Mouse (Mus musculus) ES-E14 (cell line): Measurements from ENCODE around the gene Mypn. TPM values are rescaled to one million over a fixed set of nuclear protein-coding genes. Genes with fewer than 3 reads are reported as not detected.

Experiments used
- DNase-seq: peaks from one replicate; pipeline ENCODE4 v3.0.0-alpha.2; 2013; ENCODE audit warnings: low read depth, low spot score
- H3K27ac ChIP-seq: 2 replicates; pipeline ENCODE4 v1.5.1; 2012; ENCODE audit warnings: low read depth, mild to moderate bottlenecking, low read length, moderate library complexity, mixed read lengths; ENCODE audit not compliant: poor library complexity, insufficient read depth, severe bottlenecking
- H3K36me3 ChIP-seq: 2 replicates; pipeline ENCODE4 v1.6.1; 2012; ENCODE audit warnings: mild to moderate bottlenecking, low read length, moderate library complexity, mixed read lengths; ENCODE audit not compliant: control insufficient read depth, poor library complexity, insufficient read depth, severe bottlenecking
- H3K4me1 ChIP-seq, 2 experiments: fragments of 150-350 bp in 1 of 2; sonication (generic) in 1 of 2; 2 replicates each; pipeline ENCODE4 v1.6.1; 2012; ENCODE audit warnings: low read length in 2 of 2, mild to moderate bottlenecking in 1 of 2, mixed read lengths in 1 of 2; ENCODE audit not compliant: control insufficient read depth in 2 of 2, insufficient read depth in 2 of 2, poor library complexity in 1 of 2
- H3K4me3 ChIP-seq, 2 experiments: fragments of 150-350 bp in 1 of 2; sonication (generic) in 1 of 2; 2 replicates each; pipeline ENCODE4 v1.5.1; 2012; ENCODE audit warnings: low read length in 2 of 2, low read depth in 1 of 2, mild to moderate bottlenecking in 1 of 2, mixed read lengths in 1 of 2; ENCODE audit not compliant: insufficient read depth in 1 of 2, poor library complexity in 1 of 2, severe bottlenecking in 1 of 2
- H3K9ac ChIP-seq: 2 replicates; pipeline ENCODE4 v1.6.1; 2012; ENCODE audit warnings: low read depth, mild to moderate bottlenecking, low read length, mixed read lengths; ENCODE audit not compliant: poor library complexity, insufficient read depth, severe bottlenecking
- H3K9me3 ChIP-seq: fragments of 150-350 bp; sonication (generic); 2 replicates; pipeline ENCODE4 v1.6.1; 2012; ENCODE audit warnings: low read depth, mild to moderate bottlenecking, low read length; ENCODE audit not compliant: control insufficient read depth, insufficient read depth
- CHD2 ChIP-seq: IDR thresholded peaks from 2 replicates; pipeline ENCODE4 v1.6.1; 2014; ENCODE audit warnings: mild to moderate bottlenecking, low read depth, low read length, inconsistent platforms
- HCFC1 ChIP-seq: IDR thresholded peaks from 2 replicates; pipeline ENCODE4 v1.6.1; 2012; ENCODE audit warnings: low read length, inconsistent platforms, borderline replicate concordance; ENCODE audit not compliant: insufficient read depth
- MAFK ChIP-seq: IDR thresholded peaks from 2 replicates; pipeline ENCODE4 v1.6.1; 2014; ENCODE audit warnings: mild to moderate bottlenecking, low read depth, low read length, inconsistent platforms; ENCODE audit not compliant: insufficient read depth
- ZC3H11A ChIP-seq: IDR thresholded peaks from 2 replicates; pipeline ENCODE4 v1.6.1; 2012; ENCODE audit warnings: low read depth, mild to moderate bottlenecking, inconsistent platforms, low read length, borderline replicate concordance
- ZNF384 ChIP-seq: IDR thresholded peaks from 2 replicates; pipeline ENCODE4 v1.6.1; 2012; ENCODE audit warnings: low read depth, low read length, inconsistent platforms
- in situ Hi-C, 2 experiments: fragments of 600-800 bp; cut with MboI; formaldehyde crosslinking; loops; one replicate each; pipeline ENCODE4 v1.15.1; 2025; ENCODE audit warnings: low sequenced_read_pairs in 2 of 2, inconsistent platforms in 1 of 2; ENCODE audit not compliant: unreplicated experiment in 2 of 2
- total RNA-seq: library from RNA; depleted of rRNA; stranded (reverse); fragments of 300-350 nt; gene quantifications from 2 replicates; pipeline ENCODE4 v1.2.3, GENCODE M21; 2012

Mypn gene
- total RNA-seq, 1 experiment: 1.1 TPM

DNA sequence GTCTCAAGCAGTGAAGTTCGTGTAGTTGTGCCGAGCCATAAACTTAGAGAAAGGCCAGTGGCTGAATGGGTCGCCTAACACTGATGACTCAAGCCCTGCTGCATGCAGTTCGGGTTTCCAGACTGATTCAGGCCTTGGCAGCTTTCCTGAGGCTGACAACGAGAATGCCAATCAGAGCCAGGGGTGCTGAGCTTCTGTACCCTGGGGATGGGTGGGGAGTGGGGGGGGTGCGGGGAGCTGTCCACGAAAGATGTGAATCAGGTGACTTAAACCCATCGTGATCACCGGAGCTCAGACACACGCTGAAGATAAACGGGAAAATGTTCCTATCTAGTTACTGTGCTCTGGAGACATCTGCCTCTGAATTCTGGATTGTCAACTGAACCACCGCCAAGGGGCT lies 20.6 kb upstream of the Mypn start:
- H3K4me1 ChIP-seq: no peaks in the 10 kb centered on the region
- H3K27ac ChIP-seq: no peak overlapping the region
- DNase-seq: no peak
- no peak for TF ChIP-seq ZNF384
- no peak for TF ChIP-seq ZC3H11A
- no peak for TF ChIP-seq CHD2
- TF ChIP-seq MAFK: no peak
- no peak for TF ChIP-seq HCFC1
- no peaks in the 10 kb centered on the region for H3K9me3 ChIP-seq
- H3K36me3 ChIP-seq: no peaks in the 10 kb centered on the region
- H3K9ac ChIP-seq: no peak overlapping the region
- in situ Hi-C loops: no loop called here
- H3K4me3 ChIP-seq: no peak overlapping the region

DNA sequence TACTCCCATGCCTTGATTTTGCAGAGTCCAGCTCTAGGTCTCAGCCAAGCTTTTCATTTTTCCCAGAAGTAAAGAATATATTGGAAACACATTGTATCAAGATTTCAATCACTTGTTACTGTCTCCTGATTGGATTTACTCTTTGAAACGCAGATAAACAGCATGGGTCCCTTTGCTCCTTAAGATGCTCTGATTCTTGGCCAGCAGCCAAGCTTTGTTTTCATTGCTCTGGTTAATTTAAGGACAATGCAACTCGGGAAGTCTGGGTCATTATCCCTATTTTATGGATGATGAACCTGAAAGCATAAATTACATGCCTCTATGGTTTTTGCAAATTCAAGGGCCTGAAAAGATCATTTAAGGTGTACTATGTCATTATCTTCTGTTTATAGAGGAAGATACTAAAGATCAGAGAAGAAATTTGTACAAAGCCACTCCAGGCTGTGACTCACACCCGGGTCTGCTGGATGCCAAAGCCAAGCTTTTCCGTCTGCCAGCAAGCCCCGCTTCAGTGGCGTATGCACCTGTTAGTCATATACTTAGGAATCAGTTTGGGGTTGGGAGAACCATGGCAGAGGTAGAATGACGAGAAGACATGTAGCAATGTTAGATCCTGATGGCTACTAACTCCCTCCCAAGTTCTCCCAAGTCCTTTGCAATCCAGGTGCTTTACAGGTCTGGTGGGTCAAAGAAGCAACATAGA lies 17.5 kb upstream of the Mypn start:
- Histone ChIP-seq H3K4me1 (no peaks in the 10 kb centered on the region), H3K36me3 (no peaks in the 10 kb centered on the region), H3K9me3 (no peaks in the 10 kb centered on the region), H3K9ac (no peak overlapping the region), H3K4me3 (no peak overlapping the region), H3K27ac (no peak overlapping the region)
- in situ Hi-C loops: no loop called here
- DNase-seq: no peak
- TF ChIP-seq MAFK (no peak), CHD2 (no peak), ZC3H11A (no peak), ZNF384 (no peak)

DNA sequence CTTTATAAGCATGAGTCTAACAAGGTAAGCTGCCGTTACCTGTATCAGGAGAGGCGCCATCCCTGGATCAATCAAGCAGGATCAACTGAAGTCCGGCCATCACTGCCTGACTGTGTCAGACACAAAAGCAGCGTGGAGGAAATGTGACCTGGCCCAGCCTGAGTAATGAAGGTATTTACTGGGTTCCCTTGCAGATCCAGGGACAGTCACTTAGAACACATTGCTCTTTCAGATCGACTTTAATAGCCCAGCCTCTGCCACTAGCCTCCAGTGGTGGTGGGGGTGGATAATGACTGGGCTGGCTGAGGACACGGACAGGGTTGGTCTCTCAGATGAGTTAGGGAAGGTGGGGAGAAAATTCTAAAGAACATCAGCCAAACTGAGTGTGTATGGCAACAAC lies 5.1 kb upstream of the Mypn start:
- no peaks in the 10 kb centered on the region for H3K9me3 ChIP-seq
- H3K4me1 ChIP-seq: no peaks in the 10 kb centered on the region
- H3K27ac ChIP-seq: no peak overlapping the region
- no peak for DNase-seq
- no peak for TF ChIP-seq HCFC1
- TF ChIP-seq ZC3H11A: no peak
- no peak for TF ChIP-seq MAFK
- no peak for TF ChIP-seq CHD2
- no peak for TF ChIP-seq ZNF384
- in situ Hi-C loops: no loop called here
- no peak overlapping the region for H3K4me3 ChIP-seq
- no peaks in the 10 kb centered on the region for H3K36me3 ChIP-seq
- no peak overlapping the region for H3K9ac ChIP-seq

DNA sequence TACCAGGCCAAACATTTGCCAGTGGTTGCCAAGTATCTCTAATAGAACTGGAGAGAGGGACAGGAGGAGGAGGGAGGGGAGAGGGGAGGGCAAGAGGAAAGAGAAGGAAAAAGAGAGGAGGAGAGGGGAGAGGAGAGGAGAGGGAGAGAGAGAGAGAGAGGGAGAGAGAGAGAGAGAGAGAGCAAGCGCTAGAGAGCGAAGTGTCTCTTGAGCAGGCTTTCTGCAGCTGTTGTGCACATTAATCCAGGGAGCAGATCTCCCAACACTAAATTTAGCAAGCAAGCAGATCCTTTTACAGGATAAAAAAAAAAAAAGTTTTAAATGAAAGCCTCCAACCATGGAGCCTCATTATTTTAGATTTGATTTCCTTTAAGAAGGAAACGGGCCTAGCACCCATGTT lies 750 bp downstream of the Mypn start:
- Histone ChIP-seq H3K4me1 (peaks cover 0 to 2% of the 10 kb centered on the region in 2 experiments; a peak in 1 of 4 replicates), H3K4me3 (no peak overlapping the region), H3K36me3 (no peaks in the 10 kb centered on the region), H3K9me3 (no peaks in the 10 kb centered on the region), H3K9ac (no peak overlapping the region), H3K27ac (no peak overlapping the region)
- TF ChIP-seq CHD2 (no peak), ZNF384 (no peak), ZC3H11A (no peak), MAFK (no peak), HCFC1 (no peak)
- no peak for DNase-seq
- in situ Hi-C loops: no loop called here

DNA sequence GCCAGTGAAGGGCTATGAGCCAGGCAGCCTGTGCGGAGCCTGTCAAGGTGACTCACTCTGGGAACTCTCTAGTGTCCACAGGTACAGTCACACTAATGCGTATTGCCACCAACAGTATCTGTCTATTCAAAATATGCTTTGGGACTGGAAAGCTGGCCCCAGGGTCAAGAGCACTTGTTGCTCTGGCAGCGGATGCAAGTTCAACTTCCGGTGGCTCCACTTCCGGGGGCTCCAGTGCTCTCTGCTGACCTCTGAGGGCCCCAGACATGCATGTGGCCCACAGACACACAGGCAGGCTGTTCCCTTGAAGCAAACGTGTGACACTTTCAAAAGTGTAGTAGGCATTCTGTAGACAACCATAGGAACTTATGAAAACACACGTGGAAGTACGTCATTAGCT lies 2.2 kb downstream of the Mypn start:
- in situ Hi-C loops: no loop called here
- Histone ChIP-seq H3K36me3 (no peaks in the 10 kb centered on the region), H3K27ac (no peak overlapping the region), H3K4me3 (no peak overlapping the region), H3K4me1 (peaks cover 2% of the 10 kb centered on the region in 2 experiments; a peak in 2 of 4 replicates), H3K9me3 (no peaks in the 10 kb centered on the region), H3K9ac (no peak overlapping the region; the same call in 1 of the 2 replicates)
- no peak for DNase-seq
- TF ChIP-seq ZC3H11A (no peak), CHD2 (no peak), MAFK (no peak), HCFC1 (no peak), ZNF384 (no peak)
